Mouse (Mus musculus) thymus, adult 2 months (tissue): ENCODE results near the gene Rock2.

Experiments used
- CTCF ChIP-seq: fragments of 200-500 bp; IDR thresholded peaks from 2 replicates; pipeline ENCODE4 v1.5.1; 2012; ENCODE audit warnings: mild to moderate bottlenecking, control low read depth, low read length, moderate library complexity, borderline replicate concordance; ENCODE audit not compliant: control insufficient read depth, poor library complexity, insufficient read depth; ENCODE audit errors: extremely low read depth
- POLR2A ChIP-seq: fragments of 200-500 bp; IDR thresholded peaks from 2 replicates; pipeline ENCODE4 v1.6.1; 2012; ENCODE audit warnings: mild to moderate bottlenecking, low read length, control low read depth, moderate library complexity; ENCODE audit not compliant: control insufficient read depth, poor library complexity, insufficient read depth; ENCODE audit errors: extremely low read depth

GRCm38 (mm10) chr12:16896073-16896789 lies 1.5 kb downstream of the Rock2 start:
- TF ChIP-seq CTCF (no peak), POLR2A (no peak)
